Mouse (Mus musculus): ENCODE measurements around the gene Apoc3. TPM values are rescaled to one million over a fixed set of nuclear protein-coding genes. Genes with fewer than 3 reads are reported as not detected.

Apoc3 gene
- polyA plus RNA-seq, 1 experiment from 2014 or later: not detected

Other genes with a start within 250 kb of the Apoc3 start
- gene Pafah1b2, start 222.9 kb downstream of the Apoc3 start, polyA plus RNA-seq (2014; fragmentation: Nextera tagmentation; extraction: Ambion mirVana): 155 and 163 TPM in 2 replicates
- gene Sik3, start 222.8 kb downstream of the Apoc3 start, polyA plus RNA-seq (2014; fragmentation: Nextera tagmentation; extraction: Ambion mirVana): 10.0 and 10.1 TPM in 2 replicates
- 5.7 and 29.6 TPM in 2 replicates for gene Apoa1, start 7.1 kb downstream of the Apoc3 start, polyA plus RNA-seq (2014; fragmentation: Nextera tagmentation; extraction: Ambion mirVana)
- not detected in 2 replicates for gene Apoa4, start 5.1 kb upstream of the Apoc3 start, polyA plus RNA-seq (2014; fragmentation: Nextera tagmentation; extraction: Ambion mirVana)
- gene Apoa5, start 33.0 kb upstream of the Apoc3 start, polyA plus RNA-seq (2014; fragmentation: Nextera tagmentation; extraction: Ambion mirVana): not detected in 2 replicates
- 41.2 and 46.4 TPM in 2 replicates for gene Zpr1, start 37.4 kb upstream of the Apoc3 start, polyA plus RNA-seq (2014; fragmentation: Nextera tagmentation; extraction: Ambion mirVana)
- 16.6 and 17.0 TPM in 2 replicates for gene Bud13, start 47.4 kb upstream of the Apoc3 start, polyA plus RNA-seq (2014; fragmentation: Nextera tagmentation; extraction: Ambion mirVana)
- gene 4931429L15Rik, start 84.3 kb upstream of the Apoc3 start, polyA plus RNA-seq (2014; fragmentation: Nextera tagmentation; extraction: Ambion mirVana): not detected in 2 replicates

All from heart, embryonic 11.5 days (tissue).